Mouse (Mus musculus): ENCODE results near the gene Abraxas1. TPM values are rescaled to one million over a fixed set of nuclear protein-coding genes. Genes with fewer than 3 reads are reported as not detected.

The Abraxas1 gene
- polyA plus RNA-seq, 1 experiment from 2014 or later: 32.3 TPM

GRCm38 (mm10) chr5:100860417-100861053 is 39.8 kb upstream of the Abraxas1 start:
- H3K36me3 ChIP-seq (ENCODE audit: control insufficient read depth, insufficient read depth, low read length): no peaks in the 10 kb centered on the region
- H3K9me3 ChIP-seq (ENCODE audit: control insufficient read depth, low read length): no peaks in the 10 kb centered on the region
- no peak overlapping the region for H3K4me3 ChIP-seq (ENCODE audit: control insufficient read depth in 1 of 2, insufficient read depth in 1 of 2, low read depth in 1 of 2, low read length in 2 of 2)
- H3K4me2 ChIP-seq (ENCODE audit: low read length): peak overlapping the region; percentile 40
- H3K27ac ChIP-seq (replicated peaks in 1 of 2; ENCODE audit: control insufficient read depth in 1 of 2, insufficient read depth in 1 of 2, low read depth in 2 of 2, low read length in 2 of 2): peak overlapping the region; percentile 54 to 60
- peaks cover 24 to 34% of the 10 kb centered on the region in 2 experiments for H3K4me1 ChIP-seq (ENCODE audit: control insufficient read depth in 2 of 2, insufficient read depth in 2 of 2, low read length in 2 of 2)
- peak; percentile 85 for ATAC-seq (ENCODE audit: insufficient number of reproducible peaks, insufficient read depth, low FRiP score, low read depth)
- H3K9ac ChIP-seq (ENCODE audit: low read length): peak overlapping the region; percentile 34; the same call in 1 of the 2 replicates
- no peaks in the 10 kb centered on the region for H3K27me3 ChIP-seq (ENCODE audit: control insufficient read depth, insufficient read depth, low read length)
- 31% methylated on average over 12 of the region's 12 CpGs for WGBS

GRCm38 (mm10) chr5:100856552-100856951 is 35.8 kb upstream of the Abraxas1 start:
- H3K9me3 ChIP-seq (ENCODE audit: control insufficient read depth, low read length): no peaks in the 10 kb centered on the region
- H3K36me3 ChIP-seq (ENCODE audit: control insufficient read depth, insufficient read depth, low read length): no peaks in the 10 kb centered on the region
- H3K4me3 ChIP-seq (ENCODE audit: control insufficient read depth in 1 of 2, insufficient read depth in 1 of 2, low read depth in 1 of 2, low read length in 2 of 2): no peak overlapping the region
- WGBS: 87% methylated on average over 3 of the region's 3 CpGs
- peaks cover 11 to 17% of the 10 kb centered on the region in 2 experiments for H3K4me1 ChIP-seq (ENCODE audit: control insufficient read depth in 2 of 2, insufficient read depth in 2 of 2, low read length in 2 of 2)
- no peak overlapping the region for H3K27ac ChIP-seq (replicated peaks in 1 of 2; ENCODE audit: control insufficient read depth in 1 of 2, insufficient read depth in 1 of 2, low read depth in 2 of 2, low read length in 2 of 2)
- H3K9ac ChIP-seq (ENCODE audit: low read length): no peak overlapping the region
- H3K27me3 ChIP-seq (ENCODE audit: control insufficient read depth, insufficient read depth, low read length): no peaks in the 10 kb centered on the region
- ATAC-seq (ENCODE audit: insufficient number of reproducible peaks, insufficient read depth, low FRiP score, low read depth): no peak
- H3K4me2 ChIP-seq (ENCODE audit: low read length): no peak overlapping the region

GRCm38 (mm10) chr5:100853963-100854362 is 33.2 kb upstream of the Abraxas1 start:
- Histone ChIP-seq H3K27ac (replicated peaks in 1 of 2; ENCODE audit: control insufficient read depth in 1 of 2, insufficient read depth in 1 of 2, low read depth in 2 of 2, low read length in 2 of 2) (no peak overlapping the region), H3K9ac (ENCODE audit: low read length) (no peak overlapping the region), H3K4me3 (ENCODE audit: control insufficient read depth in 1 of 2, insufficient read depth in 1 of 2, low read depth in 1 of 2, low read length in 2 of 2) (no peak overlapping the region), H3K27me3 (ENCODE audit: control insufficient read depth, insufficient read depth, low read length) (no peaks in the 10 kb centered on the region), H3K4me2 (ENCODE audit: low read length) (no peak overlapping the region), H3K36me3 (ENCODE audit: control insufficient read depth, insufficient read depth, low read length) (peaks cover 5% of the 10 kb centered on the region; the same call in 1 of the 2 replicates), H3K4me1 (ENCODE audit: control insufficient read depth in 2 of 2, insufficient read depth in 2 of 2, low read length in 2 of 2) (no peaks in the 10 kb centered on the region), H3K9me3 (ENCODE audit: control insufficient read depth, low read length) (no peaks in the 10 kb centered on the region)
- no peak for ATAC-seq (ENCODE audit: insufficient number of reproducible peaks, insufficient read depth, low FRiP score, low read depth)
- WGBS: 80% methylated on average over 4 of the region's 4 CpGs

DNA sequence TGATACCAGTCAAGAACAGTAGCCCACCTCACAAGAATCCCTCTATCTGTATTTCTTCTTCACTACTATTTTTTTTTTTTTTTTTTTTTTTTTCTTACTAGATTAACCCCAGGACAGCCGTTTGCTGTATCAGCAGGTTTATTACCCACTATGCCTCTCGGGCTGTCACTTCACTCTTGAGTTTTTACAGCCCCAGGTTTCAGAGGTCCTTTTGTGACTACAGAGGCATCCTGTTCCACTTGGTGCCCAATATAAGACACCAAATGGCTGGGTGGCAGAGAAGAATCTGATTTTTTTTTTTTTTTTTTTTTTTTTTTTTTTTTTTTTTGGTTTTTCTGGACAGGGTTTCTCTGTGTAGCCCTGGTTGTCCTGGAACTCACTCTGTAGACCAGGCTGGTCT is 26.4 kb upstream of the Abraxas1 start:
- ATAC-seq (ENCODE audit: insufficient number of reproducible peaks, insufficient read depth, low FRiP score, low read depth): no peak
- Histone ChIP-seq H3K27me3 (ENCODE audit: control insufficient read depth, insufficient read depth, low read length) (no peaks in the 10 kb centered on the region), H3K4me2 (ENCODE audit: low read length) (peak overlapping the region; percentile 91), H3K9me3 (ENCODE audit: control insufficient read depth, low read length) (peaks cover 1% of the 10 kb centered on the region; the same call in 1 of the 2 replicates), H3K36me3 (ENCODE audit: control insufficient read depth, insufficient read depth, low read length) (peaks cover 8% of the 10 kb centered on the region; the same call in 1 of the 2 replicates), H3K4me1 (ENCODE audit: control insufficient read depth in 2 of 2, insufficient read depth in 2 of 2, low read length in 2 of 2) (peaks cover 4 to 5% of the 10 kb centered on the region in 2 experiments; a peak in 1 of 4 replicates), H3K27ac (replicated peaks in 1 of 2; ENCODE audit: control insufficient read depth in 1 of 2, insufficient read depth in 1 of 2, low read depth in 2 of 2, low read length in 2 of 2) (0 out of 4 replicates have a peak overlapping the region, but pooled peaks of 1 of the 2 experiments have one; percentile 94), H3K4me3 (ENCODE audit: control insufficient read depth in 1 of 2, insufficient read depth in 1 of 2, low read depth in 1 of 2, low read length in 2 of 2) (peak overlapping the region; percentile 78 to 80), H3K9ac (ENCODE audit: low read length) (peak overlapping the region; percentile 92)
- 0% methylated on average over 2 of the region's 2 CpGs for WGBS

- Histone ChIP-seq H3K4me1 (ENCODE audit: control insufficient read depth in 2 of 2, insufficient read depth in 2 of 2, low read length in 2 of 2) (peaks cover 4 to 5% of the 10 kb centered on the region in 2 experiments; a peak in 1 of 4 replicates), H3K36me3 (ENCODE audit: control insufficient read depth, insufficient read depth, low read length) (peaks cover 8% of the 10 kb centered on the region; the same call in 1 of the 2 replicates), H3K4me3 (ENCODE audit: control insufficient read depth in 1 of 2, insufficient read depth in 1 of 2, low read depth in 1 of 2, low read length in 2 of 2) (peak overlapping the region; percentile 78 to 80), H3K27me3 (ENCODE audit: control insufficient read depth, insufficient read depth, low read length) (no peaks in the 10 kb centered on the region), H3K4me2 (ENCODE audit: low read length) (peak overlapping the region; percentile 91), H3K27ac (replicated peaks in 1 of 2; ENCODE audit: control insufficient read depth in 1 of 2, insufficient read depth in 1 of 2, low read depth in 2 of 2, low read length in 2 of 2) (peak overlapping the region; percentile 83 to 94), H3K9me3 (ENCODE audit: control insufficient read depth, low read length) (peaks cover 7% of the 10 kb centered on the region; the same call in 1 of the 2 replicates), H3K9ac (ENCODE audit: low read length) (peak overlapping the region; percentile 92)
- WGBS: 2% methylated on average over 17 of the region's 22 CpGs
- peak; percentile 44; the same call in 1 of the 2 replicates for ATAC-seq (ENCODE audit: insufficient number of reproducible peaks, insufficient read depth, low FRiP score, low read depth)
Observed at GRCm38 (mm10) chr5:100846599-100846920, 25.8 kb upstream of the Abraxas1 start.

DNA sequence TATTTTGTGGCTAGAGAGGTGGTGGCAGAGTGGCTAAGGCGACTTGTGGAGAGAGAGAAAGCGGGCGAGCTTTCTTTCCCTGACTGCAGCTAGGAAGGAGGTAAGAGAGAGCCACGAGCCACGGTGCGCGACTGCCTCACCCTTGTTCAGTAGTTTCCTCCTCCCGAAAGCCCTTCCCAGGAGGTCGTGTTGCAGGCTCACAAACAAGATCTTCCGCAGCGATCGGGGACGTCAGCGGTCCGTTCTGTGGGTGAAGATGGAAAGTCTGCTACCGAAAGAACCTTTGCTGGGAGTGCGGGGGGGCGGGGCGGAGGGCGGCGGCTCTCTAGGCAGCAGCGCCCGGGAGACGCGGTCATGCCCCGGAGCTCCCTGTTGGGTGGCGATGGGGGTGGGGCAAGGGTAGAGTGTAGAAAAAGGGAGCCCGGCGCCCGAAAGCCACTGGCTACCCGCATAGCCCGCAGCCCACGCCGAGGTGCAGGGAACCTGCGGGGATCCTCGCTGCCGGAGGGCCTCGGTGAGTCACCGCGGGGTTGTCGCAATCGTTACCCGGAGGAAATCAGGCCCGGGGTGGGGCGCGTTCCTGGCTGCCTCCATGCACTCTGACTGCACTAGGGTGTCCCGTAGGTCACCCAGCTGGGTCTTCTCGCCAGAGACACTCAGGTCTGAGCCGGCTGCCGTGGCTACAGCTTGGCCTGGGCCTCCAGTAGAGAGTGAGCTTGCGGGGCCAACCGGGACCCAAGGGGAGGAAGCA is 25.3 kb upstream of the Abraxas1 start:
- ATAC-seq (ENCODE audit: insufficient number of reproducible peaks, insufficient read depth, low FRiP score, low read depth): peak; percentile 68; the same call in 1 of the 2 replicates
- H3K4me2 ChIP-seq (ENCODE audit: low read length): peak overlapping the region; percentile 91
- peaks cover 7% of the 10 kb centered on the region; the same call in 1 of the 2 replicates for H3K9me3 ChIP-seq (ENCODE audit: control insufficient read depth, low read length)
- WGBS: under 1% methylated on average over 52 of the region's 52 CpGs
- H3K4me3 ChIP-seq (ENCODE audit: control insufficient read depth in 1 of 2, insufficient read depth in 1 of 2, low read depth in 1 of 2, low read length in 2 of 2): peak overlapping the region; percentile 78 to 80
- peak overlapping the region; percentile 83 to 94 for H3K27ac ChIP-seq (replicated peaks in 1 of 2; ENCODE audit: control insufficient read depth in 1 of 2, insufficient read depth in 1 of 2, low read depth in 2 of 2, low read length in 2 of 2)
- peaks cover 4 to 5% of the 10 kb centered on the region in 2 experiments; a peak in 1 of 4 replicates for H3K4me1 ChIP-seq (ENCODE audit: control insufficient read depth in 2 of 2, insufficient read depth in 2 of 2, low read length in 2 of 2)
- H3K27me3 ChIP-seq (ENCODE audit: control insufficient read depth, insufficient read depth, low read length): no peaks in the 10 kb centered on the region
- peaks cover 8% of the 10 kb centered on the region; the same call in 1 of the 2 replicates for H3K36me3 ChIP-seq (ENCODE audit: control insufficient read depth, insufficient read depth, low read length)
- H3K9ac ChIP-seq (ENCODE audit: low read length): peak overlapping the region; percentile 92

DNA sequence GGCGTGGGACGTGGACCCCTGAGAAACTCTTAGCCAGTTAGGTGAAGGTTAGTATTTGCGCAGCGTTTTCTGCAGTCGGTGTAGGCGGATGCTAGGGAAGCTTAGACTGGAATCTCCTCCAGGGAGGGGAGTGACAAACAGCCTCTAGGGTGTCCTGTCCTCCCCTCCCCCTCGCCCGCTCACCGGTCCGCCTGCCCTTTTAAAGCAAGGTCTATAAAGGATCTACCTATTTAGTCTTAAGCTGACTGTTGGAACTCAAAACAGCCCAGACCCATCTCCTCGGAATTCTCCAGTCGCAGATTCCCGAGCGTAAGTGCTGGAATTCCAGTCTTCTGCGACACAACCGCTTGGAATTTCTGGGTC is 24.7 kb upstream of the Abraxas1 start, which contains the start of gene Gpat3:
Gene Gpat3 (plus strand): TSS at position 229 of the 363 bp plus-strand sequence.
- Histone ChIP-seq H3K27ac (replicated peaks in 1 of 2; ENCODE audit: control insufficient read depth in 1 of 2, insufficient read depth in 1 of 2, low read depth in 2 of 2, low read length in 2 of 2) (peak within 1 kb of the TSS; percentile 83 to 94), H3K4me1 (ENCODE audit: control insufficient read depth in 2 of 2, insufficient read depth in 2 of 2, low read length in 2 of 2) (peaks cover 4 to 5% of the 10 kb centered on the region in 2 experiments; a peak in 1 of 4 replicates), H3K4me3 (ENCODE audit: control insufficient read depth in 1 of 2, insufficient read depth in 1 of 2, low read depth in 1 of 2, low read length in 2 of 2) (peak within 1 kb of the TSS; percentile 78 to 80), H3K27me3 (ENCODE audit: control insufficient read depth, insufficient read depth, low read length) (no peaks in the 10 kb centered on the region), H3K36me3 (ENCODE audit: control insufficient read depth, insufficient read depth, low read length) (peaks cover 8% of the 10 kb centered on the region; the same call in 1 of the 2 replicates), H3K9me3 (ENCODE audit: control insufficient read depth, low read length) (peaks cover 7% of the 10 kb centered on the region; the same call in 1 of the 2 replicates), H3K4me2 (ENCODE audit: low read length) (peak within 1 kb of the TSS; percentile 91), H3K9ac (ENCODE audit: low read length) (peak within 1 kb of the TSS; percentile 92)
- ATAC-seq (ENCODE audit: insufficient number of reproducible peaks, insufficient read depth, low FRiP score, low read depth): peak; percentile 58; the same call in 1 of the 2 replicates
- under 1% methylated on average over 16 of the region's 16 CpGs for WGBS
